ENCODE assay signal across 23 mouse cellular contexts in genomic region chr3:134210950-134211349, GRCm38 (mm10). TPM values are rescaled to one million over a fixed set of nuclear protein-coding genes. Genes with fewer than 3 reads are reported as not detected.
DNase-seq lines count a peak whose midpoint lies in the region; ATAC-seq and TF ChIP-seq lines count a peak whose summit lies in the region.
"Had no signal": no experiment of that assay in that cellular context is flagged by ENCODE, and none has a peak within 500 bp of the region (broad histone marks: within the 10 kb centered on the region; RNA-seq: fewer than 3 reads in every experiment).

No protein-coding gene starts in this region.

- no peaks in the 10 kb centered on the region for H3K79me2 ChIP-seq in CH12.LX (replicated peaks; ENCODE audit: control insufficient read depth, extremely low read depth, insufficient read depth, poor library complexity, severe bottlenecking)

- TF ChIP-seq EP300 in lung, postnatal 0 days (IDR thresholded peaks at IDR 0.05): no peak
- no peak for TF ChIP-seq EP300 in CH12.LX (IDR thresholded peaks at IDR 0.05; ENCODE audit: low read length)
- TF ChIP-seq EP300 in stomach, postnatal 0 days (optimal IDR thresholded peaks at IDR 0.05): no peak

- dilution Hi-C loops in CH12.LX (cut with MboI; ENCODE audit: extremely low pct_ligation_motif_present, extremely low pct_unique_long_range_greater_than_20kb, low sequenced_read_pairs): no loop called here

- TF ChIP-seq CTCF in lung, adult 2 months (IDR thresholded peaks at IDR 0.05; ENCODE audit: insufficient read depth, low read length): no peak
- TF ChIP-seq CTCF in lung, postnatal 0 days (IDR thresholded peaks at IDR 0.05): no peak
- no peak for TF ChIP-seq CTCF in CH12.LX (conservative IDR thresholded peaks at IDR 0.05 in 1 of 2, IDR thresholded peaks at IDR 0.05 in 1 of 2; ENCODE audit: low read depth in 2 of 2, low read length in 2 of 2)
- no peak for TF ChIP-seq CTCF in stomach, postnatal 0 days (IDR thresholded peaks at IDR 0.05; ENCODE audit: low read depth)

- in situ Hi-C loops in CH12.LX (cut with MboI; ENCODE audit: low pct_ligation_motif_present, low pct_unique_long_range_greater_than_20kb, low sequenced_read_pairs): no loop called here

- no peak overlapping the region for H3K27ac ChIP-seq in lung, postnatal 0 days (ENCODE audit: low read length)
- H3K27ac ChIP-seq in CH12.LX (ENCODE audit: insufficient read depth, low read depth): no peak overlapping the region
- H3K27ac ChIP-seq in stomach, embryonic 15.5 days: no peak overlapping the region
- no peak overlapping the region for H3K27ac ChIP-seq in stomach, postnatal 0 days (replicated peaks)
- no peak overlapping the region for H3K27ac ChIP-seq in midbrain, embryonic 11.5 days (ENCODE audit: low read depth, low read length)

- TF ChIP-seq POLR2A in lung, adult 2 months (IDR thresholded peaks at IDR 0.05; ENCODE audit: borderline replicate concordance, extremely low read depth, low read depth, low read length): no peak
- TF ChIP-seq POLR2A in CH12.LX (IDR thresholded peaks at IDR 0.05; ENCODE audit: low read depth, low read length): no peak

- DNase-seq in lung, adult 2 months: no peak
- DNase-seq in lung, postnatal 0 days (ENCODE audit: low spot score): no peak
- no peak for DNase-seq in CH12.LX (ENCODE audit: extremely low read depth)
- no peak for DNase-seq in stomach, postnatal 0 days (ENCODE audit: low spot score)
- no peak for DNase-seq in urinary bladder, adult 18-20 months (ENCODE audit: low spot score in 2 of 2)
- DNase-seq in midbrain, embryonic 11.5 days (ENCODE audit: low spot score, missing footprints): no peak
- DNase-seq in layer of hippocampus, postnatal 14 days (ENCODE audit: low spot score in 2 of 2): no peak
- DNase-seq: adrenal gland, adult 2 months; adrenal gland, adult 8-10 months; adrenal gland, postnatal 10 days; adrenal gland, postnatal 14 days; adrenal gland, postnatal 25 days; adrenal gland, postnatal 36 days; B cell, adult 2 months; cerebellum, adult 11 months; cerebellum, adult 11-12 months; cerebellum, adult 18-20 months had no signal

- TF ChIP-seq RAD21 in CH12.LX (IDR thresholded peaks at IDR 0.05; ENCODE audit: low read depth, low read length): no peak

- H3K36me3 ChIP-seq in lung, postnatal 0 days (ENCODE audit: insufficient read depth, low read length): no peaks in the 10 kb centered on the region
- H3K36me3 ChIP-seq in CH12.LX (replicated peaks in 1 of 2; ENCODE audit: control insufficient read depth in 1 of 2, insufficient read depth in 1 of 2, low read length in 1 of 2): no peaks in the 10 kb centered on the region
- no peaks in the 10 kb centered on the region for H3K36me3 ChIP-seq in stomach, embryonic 15.5 days
- H3K36me3 ChIP-seq in stomach, postnatal 0 days (ENCODE audit: control insufficient read depth, insufficient read depth, low read length): no peaks in the 10 kb centered on the region
- H3K36me3 ChIP-seq in midbrain, embryonic 11.5 days (ENCODE audit: control insufficient read depth, insufficient read depth, low read length): no peaks in the 10 kb centered on the region
- H3K36me3 ChIP-seq: G1E had no signal

- no peak overlapping the region for H3K9ac ChIP-seq in lung, postnatal 0 days (replicated peaks; ENCODE audit: low read depth)
- no peak overlapping the region for H3K9ac ChIP-seq in CH12.LX (ENCODE audit: insufficient read depth, low read depth)
- H3K9ac ChIP-seq in stomach, embryonic 15.5 days: no peak overlapping the region
- H3K9ac ChIP-seq in stomach, postnatal 0 days (ENCODE audit: low read length): no peak overlapping the region
- H3K9ac ChIP-seq in midbrain, embryonic 11.5 days (ENCODE audit: low read length): no peak overlapping the region

- H3K4me2 ChIP-seq in lung, postnatal 0 days (replicated peaks; ENCODE audit: low read depth, low read length): no peak overlapping the region
- peak overlapping the region; percentile 62 for H3K4me2 ChIP-seq in CH12.LX (ENCODE audit: insufficient read depth, low read depth, poor library complexity, severe bottlenecking)
- no peak overlapping the region for H3K4me2 ChIP-seq in stomach, embryonic 15.5 days
- no peak overlapping the region for H3K4me2 ChIP-seq in stomach, postnatal 0 days (replicated peaks; ENCODE audit: low read depth)
- H3K4me2 ChIP-seq in midbrain, embryonic 11.5 days: no peak overlapping the region

- H3K27me3 ChIP-seq in lung, postnatal 0 days (replicated peaks; ENCODE audit: insufficient read depth, low read length): no peaks in the 10 kb centered on the region
- H3K27me3 ChIP-seq in CH12.LX (replicated peaks): no peaks in the 10 kb centered on the region
- H3K27me3 ChIP-seq in stomach, embryonic 15.5 days (replicated peaks): no peaks in the 10 kb centered on the region
- no peaks in the 10 kb centered on the region for H3K27me3 ChIP-seq in stomach, postnatal 0 days (ENCODE audit: control insufficient read depth, insufficient read depth, low read length)
- no peaks in the 10 kb centered on the region for H3K27me3 ChIP-seq in midbrain, embryonic 11.5 days (ENCODE audit: control insufficient read depth, insufficient read depth, low read length)
- H3K27me3 ChIP-seq: Patski had no signal

- H3K4me1 ChIP-seq in lung, adult 2 months (ENCODE audit: control insufficient read depth, insufficient read depth, low read length): no peaks in the 10 kb centered on the region
- H3K4me1 ChIP-seq in lung, postnatal 0 days (ENCODE audit: insufficient read depth, low read depth, low read length): no peaks in the 10 kb centered on the region
- peaks cover 2 to 8% of the 10 kb centered on the region in 2 experiments; a peak in 3 of 4 replicates for H3K4me1 ChIP-seq in CH12.LX (ENCODE audit: control insufficient read depth in 1 of 2, insufficient read depth in 2 of 2)
- H3K4me1 ChIP-seq in stomach, embryonic 15.5 days: no peaks in the 10 kb centered on the region
- H3K4me1 ChIP-seq in stomach, postnatal 0 days (replicated peaks; ENCODE audit: control insufficient read depth, insufficient read depth): no peaks in the 10 kb centered on the region
- no peaks in the 10 kb centered on the region for H3K4me1 ChIP-seq in midbrain, embryonic 11.5 days (ENCODE audit: control insufficient read depth, insufficient read depth, low read length)

- no peaks in the 10 kb centered on the region for H3K9me3 ChIP-seq in lung, postnatal 0 days (ENCODE audit: low read length)
- no peaks in the 10 kb centered on the region for H3K9me3 ChIP-seq in CH12.LX (replicated peaks; ENCODE audit: low read length)
- H3K9me3 ChIP-seq in stomach, embryonic 15.5 days: no peaks in the 10 kb centered on the region
- H3K9me3 ChIP-seq in stomach, postnatal 0 days (ENCODE audit: control insufficient read depth, low read length): no peaks in the 10 kb centered on the region
- no peaks in the 10 kb centered on the region for H3K9me3 ChIP-seq in midbrain, embryonic 11.5 days (ENCODE audit: control insufficient read depth, low read length)
- H3K9me3 ChIP-seq: G1E had no signal

- 49% methylated on average over 6 of the region's 6 CpGs for WGBS in lung, adult 2 months
- 53% methylated on average over 6 of the region's 6 CpGs for WGBS in lung, postnatal 0 days
- WGBS in stomach, embryonic 15.5 days: 58% methylated on average over 6 of the region's 6 CpGs
- 52% methylated on average over 6 of the region's 6 CpGs for WGBS in stomach, postnatal 0 days
- WGBS in midbrain, embryonic 11.5 days: 86% methylated on average over 6 of the region's 6 CpGs

- H3K4me3 ChIP-seq in lung, adult 2 months (replicated peaks; ENCODE audit: extremely low read depth, low read depth, low read length): peak overlapping the region; percentile 57
- no peak overlapping the region for H3K4me3 ChIP-seq in lung, postnatal 0 days (ENCODE audit: low read depth, low read length)
- H3K4me3 ChIP-seq in CH12.LX (replicated peaks in 1 of 3; ENCODE audit: low read depth in 2 of 3, low read length in 2 of 3, poor library complexity in 1 of 3): peak overlapping the region in 1 of 3 experiments; percentile 27
- H3K4me3 ChIP-seq in stomach, embryonic 15.5 days (replicated peaks): no peak overlapping the region
- no peak overlapping the region for H3K4me3 ChIP-seq in stomach, postnatal 0 days (ENCODE audit: low read depth, low read length)
- no peak overlapping the region for H3K4me3 ChIP-seq in midbrain, embryonic 11.5 days (ENCODE audit: low read depth, low read length)

- no peak for ATAC-seq in lung, postnatal 0 days
- ATAC-seq in stomach, embryonic 15.5 days (ENCODE audit: insufficient read depth, low FRiP score, low read depth): peak; percentile 39; the same call in 1 of the 2 replicates
- 0 out of 2 replicates have a peak, but pooled peaks have one; percentile 56 for ATAC-seq in stomach, postnatal 0 days (ENCODE audit: low FRiP score, low TSS enrichment)
- ATAC-seq in midbrain, embryonic 11.5 days (ENCODE audit: low FRiP score): no peak
- ATAC-seq: activated CD4-positive, CD25-positive, alpha-beta regulatory T cell, adult 4 months; CD4-positive, CD25-positive, alpha-beta regulatory T cell, adult 4 months; Patski had no signal

TF ChIP-seq in CH12.LX, 34 proteins besides CTCF, POLR2A, EP300 and RAD21:
- TF ChIP-seq MAFK (IDR thresholded peaks at IDR 0.05; ENCODE audit: insufficient replicate concordance, low read length) (peak; percentile 94), ZNF384 (IDR thresholded peaks at IDR 0.05; ENCODE audit: low read depth, low read length) (no peak)
TF ChIP-seq in CH12.LX: peak in this region for 1.

RNA-seq across cellular contexts. Expression of gene Cxxc4, which starts 25.3 kb away (rescaled TPM):
- 0.67 and 0.74 TPM in 2 replicates for polyA plus RNA-seq in lung, adult 2 months (2012; rRNA removed)
- 0.81 and 0.93 TPM in 2 replicates for polyA plus RNA-seq in lung, postnatal 0 days (2015; fragmentation: Nextera tagmentation; extraction: Ambion mirVana)
- not detected in 2 replicates for total RNA-seq in CH12.LX (2012; rRNA removed)
- 0.05 and 0.12 TPM in 2 replicates for total RNA-seq in CH12.LX (2014; rRNA removed)
- polyA plus RNA-seq in CH12.LX (2012; ENCODE audit: insufficient read length, low read depth): 0.19 TPM in 1 of 2 replicates, not detected in the other
- polyA plus RNA-seq in stomach, embryonic 15.5 days (2015; fragmentation: Nextera tagmentation; extraction: Ambion mirVana): 5.0 and 7.3 TPM in 2 replicates
- polyA plus RNA-seq in stomach, postnatal 0 days (2015; fragmentation: Nextera tagmentation; extraction: Ambion mirVana): 3.8 and 4.5 TPM in 2 replicates
- 35.6 and 37.3 TPM in 2 replicates for polyA plus RNA-seq in midbrain, embryonic 11.5 days (2014; fragmentation: Nextera tagmentation; extraction: Ambion mirVana)
- total RNA-seq in layer of hippocampus, postnatal 14 days (2021): 10 to 100 TPM; 12.2 to 14.5 TPM
- total RNA-seq: MEL had no signal
- polyA plus RNA-seq: CD4-positive, CD25-positive, alpha-beta regulatory T cell, adult 4 months; G1E had no signal

Comparison
In these comparisons a context has a peak if more than half of its experiments do, and no peak if none do; other contexts are left out.
1. ATAC-seq: peak in stomach, embryonic 15.5 days (single experiment) and stomach, postnatal 0 days (single experiment); none in lung, postnatal 0 days (single experiment) and midbrain, embryonic 11.5 days (single experiment).